Mouse (Mus musculus): ENCODE results near the gene Edn3.

The Edn3 gene

GRCm38 (mm10) chr2:174797495-174798068 lies 37.2 kb downstream of the Edn3 start:
- DNase-seq: no peak

GRCm38 (mm10) chr2:174802453-174802852 lies 42.0 kb downstream of the Edn3 start:
- DNase-seq: no peak

GRCm38 (mm10) chr2:174803661-174804060 lies 43.2 kb downstream of the Edn3 start:
- DNase-seq: no peak

- no peak for DNase-seq
Measured at GRCm38 (mm10) chr2:174807900-174808299, 47.5 kb downstream of the Edn3 start.

GRCm38 (mm10) chr2:174809296-174809695 lies 48.9 kb downstream of the Edn3 start:
- DNase-seq: no peak

- DNase-seq: no peak
Measured at GRCm38 (mm10) chr2:174813306-174813705, 52.9 kb downstream of the Edn3 start.

GRCm38 (mm10) chr2:174816163-174816562 lies 55.7 kb downstream of the Edn3 start:
- DNase-seq: no peak

- DNase-seq: no peak
Measured at GRCm38 (mm10) chr2:174820286-174820685, 59.9 kb downstream of the Edn3 start.

- no peak for DNase-seq
Measured at GRCm38 (mm10) chr2:174827829-174828228, 67.4 kb downstream of the Edn3 start.

- DNase-seq: no peak
Measured at GRCm38 (mm10) chr2:174833608-174834007, 73.2 kb downstream of the Edn3 start.

Data from layer of hippocampus, adult 9-11 months (tissue).